Mouse (Mus musculus): ENCODE measurements at regions not wholly inside any gene's neighbourhood (a gene's known extent, or its start where the extent isn't known, plus 50 kb on each side); places are given as distances from the start of the nearest gene placed in this dataset.

DNA sequence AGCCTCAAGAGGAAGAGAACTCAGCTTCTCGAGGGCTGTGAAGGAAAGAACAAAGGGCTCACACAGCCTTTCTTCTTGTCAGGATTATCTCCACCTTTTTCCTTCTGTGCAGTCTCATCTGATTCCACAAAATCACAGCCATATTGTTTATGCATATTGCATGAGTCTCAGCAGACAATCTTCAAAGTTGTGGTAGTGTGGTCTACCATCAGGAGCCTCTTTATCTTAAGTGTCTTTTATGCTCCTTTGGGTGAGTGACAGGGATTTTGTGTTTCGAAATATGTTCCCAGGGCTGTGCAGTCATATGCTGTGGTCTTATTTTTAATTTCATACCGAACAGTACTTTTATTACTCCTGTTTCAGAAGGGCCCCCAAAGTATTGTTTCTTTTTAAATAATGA lies 198.2 kb upstream of the Tgfbr2 start:
- Histone ChIP-seq H3K27ac (replicated peaks) (no peak overlapping the region), H3K9me3 (ENCODE audit: control insufficient read depth, low read length) (no peaks in the 10 kb centered on the region), H3K9ac (ENCODE audit: low read length) (no peak overlapping the region), H3K4me3 (ENCODE audit: low read depth, low read length) (no peak overlapping the region), H3K27me3 (ENCODE audit: control insufficient read depth, insufficient read depth, low read length) (no peaks in the 10 kb centered on the region), H3K4me1 (replicated peaks; ENCODE audit: control insufficient read depth, insufficient read depth) (0 out of 2 replicates have a peak, but pooled peaks cover 2% of the 10 kb centered on the region), H3K36me3 (ENCODE audit: control insufficient read depth, insufficient read depth, low read length) (no peaks in the 10 kb centered on the region), H3K4me2 (replicated peaks; ENCODE audit: low read depth) (no peak overlapping the region)
- DNase-seq (ENCODE audit: low spot score) = no peak
- ATAC-seq (ENCODE audit: low FRiP score, low TSS enrichment) = no peak
- TF ChIP-seq EP300 (optimal IDR thresholded peaks at IDR 0.05) = no peak
- no peak for TF ChIP-seq CTCF (IDR thresholded peaks at IDR 0.05; ENCODE audit: low read depth)
- WGBS = 76% methylated on average over 3 of the region's 3 CpGs

DNA sequence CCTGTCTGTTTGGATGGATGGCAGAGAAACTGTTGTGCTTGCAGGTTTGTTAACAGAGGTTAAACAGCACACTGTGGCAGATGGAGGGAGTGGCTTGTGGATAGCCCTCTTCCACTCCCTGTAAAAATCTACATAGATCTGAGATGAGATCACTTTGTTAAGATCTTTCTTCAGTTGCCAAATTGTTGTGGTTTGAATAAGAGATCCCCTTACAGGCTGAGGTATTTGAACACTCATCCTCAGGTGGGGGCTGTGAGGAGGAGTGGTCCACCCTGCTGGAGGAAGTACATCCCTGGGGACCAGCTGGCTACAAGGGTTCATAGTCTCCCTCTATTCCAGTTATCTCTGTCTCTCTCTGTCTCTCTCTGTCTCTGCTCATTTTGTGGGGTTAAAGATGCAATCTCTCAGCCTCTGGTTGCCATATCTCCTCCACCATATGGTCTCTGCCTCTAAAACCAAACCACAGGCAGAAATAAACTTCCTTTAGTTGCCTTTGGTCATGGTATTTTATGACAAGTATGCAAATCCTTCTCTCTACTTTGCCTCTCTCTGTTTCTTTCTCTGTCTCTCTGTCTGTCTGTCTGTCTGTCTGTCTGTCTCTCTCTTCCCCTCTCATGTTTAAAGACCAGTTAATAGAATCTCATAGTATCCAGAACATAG lies 194.0 kb upstream of the Tgfbr2 start:
- DNase-seq (ENCODE audit: low spot score) (no peak), ATAC-seq (ENCODE audit: low FRiP score, low TSS enrichment) (peak; percentile 38; the same call in 1 of the 2 replicates)
- no peaks in the 10 kb centered on the region for H3K4me1 ChIP-seq (replicated peaks; ENCODE audit: control insufficient read depth, insufficient read depth)
- H3K27me3 ChIP-seq (ENCODE audit: control insufficient read depth, insufficient read depth, low read length) = no peaks in the 10 kb centered on the region
- H3K4me3 ChIP-seq (ENCODE audit: low read depth, low read length) = no peak overlapping the region
- H3K27ac ChIP-seq (replicated peaks) = no peak overlapping the region
- H3K9me3 ChIP-seq (ENCODE audit: control insufficient read depth, low read length) = no peaks in the 10 kb centered on the region
- H3K36me3 ChIP-seq (ENCODE audit: control insufficient read depth, insufficient read depth, low read length) = no peaks in the 10 kb centered on the region
- no peak overlapping the region for H3K4me2 ChIP-seq (replicated peaks; ENCODE audit: low read depth)
- TF ChIP-seq CTCF (IDR thresholded peaks at IDR 0.05; ENCODE audit: low read depth) (no peak), EP300 (optimal IDR thresholded peaks at IDR 0.05) (no peak)
- H3K9ac ChIP-seq (ENCODE audit: low read length) = no peak overlapping the region

DNA sequence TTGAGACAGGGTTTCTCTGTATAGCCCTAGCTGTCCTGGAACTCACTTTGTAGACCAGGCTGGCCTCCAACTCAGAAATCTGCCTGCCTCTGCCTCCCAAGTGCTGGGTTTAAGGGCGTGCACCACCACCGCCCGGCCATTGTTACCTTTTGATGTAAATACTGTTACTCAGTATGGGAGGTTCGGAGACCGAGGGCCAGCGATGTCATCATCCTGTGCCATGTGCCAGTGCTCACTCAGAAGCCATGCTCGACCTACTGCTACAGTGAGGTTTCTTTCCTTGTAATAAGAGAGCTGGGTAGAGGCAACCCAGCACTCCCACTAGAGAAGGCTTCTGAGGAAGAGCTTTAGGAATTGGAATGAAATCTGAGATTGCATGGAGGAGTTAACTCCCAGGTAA lies 191.6 kb upstream of the Tgfbr2 start:
- no peaks in the 10 kb centered on the region for H3K4me1 ChIP-seq (replicated peaks; ENCODE audit: control insufficient read depth, insufficient read depth)
- no peak overlapping the region for H3K27ac ChIP-seq (replicated peaks)
- TF ChIP-seq CTCF (IDR thresholded peaks at IDR 0.05; ENCODE audit: low read depth) = no peak
- TF ChIP-seq EP300 (optimal IDR thresholded peaks at IDR 0.05) = no peak
- H3K9ac ChIP-seq (ENCODE audit: low read length) = no peak overlapping the region
- H3K27me3 ChIP-seq (ENCODE audit: control insufficient read depth, insufficient read depth, low read length) = no peaks in the 10 kb centered on the region
- H3K36me3 ChIP-seq (ENCODE audit: control insufficient read depth, insufficient read depth, low read length) = no peaks in the 10 kb centered on the region
- no peak for ATAC-seq (ENCODE audit: low FRiP score, low TSS enrichment)
- H3K9me3 ChIP-seq (ENCODE audit: control insufficient read depth, low read length) = no peaks in the 10 kb centered on the region
- no peak for DNase-seq (ENCODE audit: low spot score)
- no peak overlapping the region for H3K4me3 ChIP-seq (ENCODE audit: low read depth, low read length)
- WGBS = 94% methylated on average over 7 of the region's 7 CpGs
- H3K4me2 ChIP-seq (replicated peaks; ENCODE audit: low read depth) = no peak overlapping the region

DNA sequence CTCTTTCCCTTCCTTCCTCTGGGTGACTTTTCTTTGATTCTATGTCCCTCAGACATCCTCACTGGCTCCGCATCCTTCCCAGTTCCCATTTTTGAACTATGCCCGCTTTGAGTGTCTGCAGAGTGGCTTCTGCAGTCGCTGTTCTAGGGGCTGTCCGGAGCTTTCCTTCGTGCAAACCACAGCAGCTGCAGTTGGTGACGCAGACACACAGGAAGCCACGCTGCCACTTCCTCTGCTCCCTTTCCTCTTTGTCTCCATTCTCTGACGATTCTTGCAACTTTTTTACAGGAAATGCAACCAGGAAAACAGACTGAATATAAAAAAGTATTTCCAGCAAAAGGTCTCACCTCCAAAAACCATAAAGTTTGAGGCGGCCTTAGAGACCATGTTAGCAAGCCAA lies 191.0 kb upstream of the Tgfbr2 start:
- no peak overlapping the region for H3K4me2 ChIP-seq (replicated peaks; ENCODE audit: low read depth)
- no peaks in the 10 kb centered on the region for H3K4me1 ChIP-seq (replicated peaks; ENCODE audit: control insufficient read depth, insufficient read depth)
- no peak for TF ChIP-seq EP300 (optimal IDR thresholded peaks at IDR 0.05)
- no peak for TF ChIP-seq CTCF (IDR thresholded peaks at IDR 0.05; ENCODE audit: low read depth)
- H3K27me3 ChIP-seq (ENCODE audit: control insufficient read depth, insufficient read depth, low read length) = no peaks in the 10 kb centered on the region
- no peak overlapping the region for H3K27ac ChIP-seq (replicated peaks)
- DNase-seq (ENCODE audit: low spot score) (no peak), ATAC-seq (ENCODE audit: low FRiP score, low TSS enrichment) (no peak)
- 75% methylated on average over 9 of the region's 9 CpGs for WGBS
- H3K9me3 ChIP-seq (ENCODE audit: control insufficient read depth, low read length) = no peaks in the 10 kb centered on the region
- H3K36me3 ChIP-seq (ENCODE audit: control insufficient read depth, insufficient read depth, low read length) = no peaks in the 10 kb centered on the region
- H3K4me3 ChIP-seq (ENCODE audit: low read depth, low read length) = no peak overlapping the region
- H3K9ac ChIP-seq (ENCODE audit: low read length) = no peak overlapping the region

DNA sequence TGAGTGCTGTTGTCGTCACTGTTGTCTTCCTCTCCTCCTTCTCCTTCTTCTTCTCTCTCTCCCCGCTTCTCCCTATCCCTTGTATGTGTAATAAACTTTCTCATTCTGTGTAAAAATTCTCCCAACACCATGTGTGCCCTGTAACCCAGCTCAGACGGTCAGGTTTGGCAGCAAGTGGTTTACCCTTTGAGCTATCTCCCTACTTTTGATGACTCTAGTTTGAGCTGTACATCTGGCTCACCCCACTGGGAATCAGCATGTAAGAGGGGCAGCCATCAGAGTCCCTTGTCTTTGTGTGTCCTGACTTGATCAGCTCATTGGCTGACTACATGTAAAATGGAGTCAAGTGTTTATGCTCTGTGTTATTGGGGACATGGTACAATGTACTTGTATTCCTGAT lies 190.5 kb upstream of the Tgfbr2 start:
- DNase-seq (ENCODE audit: low spot score) = no peak
- 72% methylated on average over 3 of the region's 3 CpGs for WGBS
- ATAC-seq (ENCODE audit: low FRiP score, low TSS enrichment) = no peak

GRCm38 (mm10) chr9:116365016-116365685 lies 190.0 kb upstream of the Tgfbr2 start:
- DNase-seq (ENCODE audit: low spot score) (no peak), ATAC-seq (ENCODE audit: low FRiP score, low TSS enrichment) (no peak)
- H3K4me2 ChIP-seq (replicated peaks; ENCODE audit: low read depth) = no peak overlapping the region
- no peaks in the 10 kb centered on the region for H3K36me3 ChIP-seq (ENCODE audit: control insufficient read depth, insufficient read depth, low read length)
- no peaks in the 10 kb centered on the region for H3K9me3 ChIP-seq (ENCODE audit: control insufficient read depth, low read length)
- H3K4me3 ChIP-seq (ENCODE audit: low read depth, low read length) = no peak overlapping the region
- no peaks in the 10 kb centered on the region for H3K4me1 ChIP-seq (replicated peaks; ENCODE audit: control insufficient read depth, insufficient read depth)
- TF ChIP-seq EP300 (optimal IDR thresholded peaks at IDR 0.05) (no peak), CTCF (IDR thresholded peaks at IDR 0.05; ENCODE audit: low read depth) (no peak)
- H3K27ac ChIP-seq (replicated peaks) = no peak overlapping the region
- H3K9ac ChIP-seq (ENCODE audit: low read length) = no peak overlapping the region
- WGBS = 59% methylated on average over 12 of the region's 12 CpGs
- H3K27me3 ChIP-seq (ENCODE audit: control insufficient read depth, insufficient read depth, low read length) = no peaks in the 10 kb centered on the region

More for the DNA sequence above, 190.5 kb upstream of the Tgfbr2 start:
- Histone ChIP-seq H3K9ac (ENCODE audit: low read length) (no peak overlapping the region), H3K27ac (replicated peaks) (no peak overlapping the region), H3K4me2 (replicated peaks; ENCODE audit: low read depth) (no peak overlapping the region), H3K4me3 (ENCODE audit: low read depth, low read length) (no peak overlapping the region), H3K9me3 (ENCODE audit: control insufficient read depth, low read length) (no peaks in the 10 kb centered on the region), H3K27me3 (ENCODE audit: control insufficient read depth, insufficient read depth, low read length) (no peaks in the 10 kb centered on the region), H3K36me3 (ENCODE audit: control insufficient read depth, insufficient read depth, low read length) (no peaks in the 10 kb centered on the region), H3K4me1 (replicated peaks; ENCODE audit: control insufficient read depth, insufficient read depth) (no peaks in the 10 kb centered on the region)
- TF ChIP-seq CTCF (IDR thresholded peaks at IDR 0.05; ENCODE audit: low read depth) (no peak), EP300 (optimal IDR thresholded peaks at IDR 0.05) (no peak)
